Mouse (Mus musculus) MEL (cell line): ENCODE measurements around the gene Pigq. TPM values are rescaled to one million over a fixed set of nuclear protein-coding genes. Genes with fewer than 3 reads are reported as not detected.

Experiments used
- DNase-seq: peaks from one replicate; pipeline ENCODE4 v3.0.0; 2011; ENCODE audit warnings: low read depth, low spot score
- H3K27ac ChIP-seq: 2 replicates; pipeline ENCODE4 v1.5.1; 2012; ENCODE audit warnings: low read depth, mild to moderate bottlenecking, control low read depth, low read length, moderate library complexity; ENCODE audit not compliant: control insufficient read depth
- H3K27me3 ChIP-seq, 2 experiments: fragments of 150-350 bp in 1 of 2; sonication (generic) in 1 of 2; 2 replicates each; pipeline ENCODE4 v1.6.1; 2012; ENCODE audit warnings: low read length in 2 of 2, mild to moderate bottlenecking in 2 of 2, improper control_type of control experiment in 1 of 2, moderate library complexity in 1 of 2; ENCODE audit not compliant: insufficient read depth in 2 of 2, control insufficient read depth in 1 of 2
- H3K36me3 ChIP-seq, 2 experiments: 2 replicates each; pipeline ENCODE4 v1.6.1; 2012 to 2014; ENCODE audit warnings: low read length in 2 of 2, improper control_type of control experiment in 1 of 2, inconsistent platforms in 1 of 2, mild to moderate bottlenecking in 1 of 2; ENCODE audit not compliant: insufficient read depth in 2 of 2, control insufficient read depth in 1 of 2
- H3K4me1 ChIP-seq, 2 experiments: fragments of 150-350 bp in 1 of 2; sonication (generic) in 1 of 2; 2 replicates each; pipeline ENCODE4 v1.6.1; 2012; ENCODE audit warnings: low read length in 2 of 2, improper control_type of control experiment in 1 of 2, mild to moderate bottlenecking in 1 of 2; ENCODE audit not compliant: insufficient read depth in 2 of 2, control insufficient read depth in 1 of 2
- H3K4me3 ChIP-seq, 2 experiments: fragments of 150-350 bp in 1 of 2; sonication (generic) in 1 of 2; 2 replicates each; pipeline ENCODE4 v1.5.1; 2012; ENCODE audit warnings: low read depth in 2 of 2, low read length in 2 of 2, mild to moderate bottlenecking in 2 of 2, moderate library complexity in 2 of 2, control low read depth in 1 of 2, improper control_type of control experiment in 1 of 2; ENCODE audit not compliant: control insufficient read depth in 1 of 2, insufficient read depth in 1 of 2
- H3K79me2 ChIP-seq: 2 replicates; pipeline ENCODE4 v1.6.1; 2012; ENCODE audit warnings: mild to moderate bottlenecking, low read length, moderate library complexity; ENCODE audit not compliant: control insufficient read depth, poor library complexity, insufficient read depth
- H3K9ac ChIP-seq: 2 replicates; pipeline ENCODE4 v1.6.1; 2012; ENCODE audit warnings: low read depth, mild to moderate bottlenecking, control low read depth, low read length, moderate library complexity; ENCODE audit not compliant: control insufficient read depth, poor library complexity, severe bottlenecking
- H3K9me3 ChIP-seq: fragments of 150-350 bp; sonication (generic); replicated peaks from 2 replicates; pipeline ENCODE4 v1.6.1; 2012; ENCODE audit warnings: mild to moderate bottlenecking, low read length, improper control_type of control experiment, moderate library complexity; ENCODE audit not compliant: insufficient read depth
- CHD2 ChIP-seq: IDR thresholded peaks from 2 replicates; pipeline ENCODE4 v1.6.1; 2011; ENCODE audit warnings: low read length, improper control_type of control experiment
- CTCF ChIP-seq, 3 experiments: IDR thresholded peaks in 2 of 3; conservative IDR thresholded peaks in 1 of 3; 2 replicates each; pipeline ENCODE4 v1.5.1; 2011 to 2012; ENCODE audit warnings: low read length in 3 of 3, low read depth in 2 of 3, mild to moderate bottlenecking in 2 of 3, improper control_type of control experiment in 1 of 3, inconsistent platforms in 1 of 3, mixed read lengths in 1 of 3, moderate library complexity in 1 of 3; ENCODE audit not compliant: control insufficient read depth in 1 of 3, insufficient read depth in 1 of 3, poor library complexity in 1 of 3, severe bottlenecking in 1 of 3
- ELF1 ChIP-seq: IDR thresholded peaks from 2 replicates; pipeline ENCODE4 v1.6.1; 2014; ENCODE audit warnings: low read depth, mild to moderate bottlenecking, inconsistent platforms, low read length, improper control_type of control experiment, moderate library complexity
- ETS1 ChIP-seq: IDR thresholded peaks from 2 replicates; pipeline ENCODE4 v1.6.1; 2012; ENCODE audit warnings: low read depth, mild to moderate bottlenecking, inconsistent platforms, low read length, improper control_type of control experiment, moderate library complexity
- MAFK ChIP-seq: IDR thresholded peaks from 2 replicates; pipeline ENCODE4 v1.6.1; 2011; ENCODE audit warnings: low read depth, mild to moderate bottlenecking, low read length, improper control_type of control experiment, borderline replicate concordance
- MEF2A ChIP-seq: IDR thresholded peaks from 2 replicates; pipeline ENCODE4 v1.6.1; 2014; ENCODE audit warnings: low read depth, mild to moderate bottlenecking, inconsistent platforms, low read length, improper control_type of control experiment; ENCODE audit not compliant: poor library complexity, insufficient replicate concordance, severe bottlenecking; ENCODE audit errors: extremely low read depth
- MXI1 ChIP-seq: IDR thresholded peaks from 2 replicates; pipeline ENCODE4 v1.6.1; 2011; ENCODE audit warnings: mild to moderate bottlenecking, low read depth, low read length, improper control_type of control experiment
- MYB ChIP-seq: IDR thresholded peaks from 2 replicates; pipeline ENCODE4 v1.6.1; 2011; ENCODE audit warnings: mild to moderate bottlenecking, low read depth, low read length, improper control_type of control experiment
- POLR2A ChIP-seq, 2 experiments: IDR thresholded peaks; 2 replicates each; pipeline ENCODE4 v1.6.1; 2011 to 2012; ENCODE audit warnings: low read length in 2 of 2, mild to moderate bottlenecking in 2 of 2, control low read depth in 1 of 2, improper control_type of control experiment in 1 of 2, low read depth in 1 of 2, moderate library complexity in 1 of 2; ENCODE audit not compliant: control insufficient read depth in 1 of 2, insufficient read depth in 1 of 2, poor library complexity in 1 of 2
- RAD21 ChIP-seq: IDR thresholded peaks from 2 replicates; pipeline ENCODE4 v1.6.1; 2011; ENCODE audit warnings: mild to moderate bottlenecking, low read depth, low read length, improper control_type of control experiment
- SIN3A ChIP-seq: IDR thresholded peaks from 2 replicates; pipeline ENCODE4 v1.6.1; 2012; ENCODE audit warnings: low read length, improper control_type of control experiment, inconsistent platforms
- TBP ChIP-seq: IDR thresholded peaks from 2 replicates; pipeline ENCODE4 v1.8.0; 2011; ENCODE audit warnings: low read depth, low read length, improper control_type of control experiment
- UBTF ChIP-seq: IDR thresholded peaks from 2 replicates; pipeline ENCODE4 v1.6.1; 2012; ENCODE audit warnings: low read depth, mild to moderate bottlenecking, inconsistent platforms, low read length, improper control_type of control experiment, moderate library complexity, borderline replicate concordance; ENCODE audit not compliant: insufficient read depth
- USF1 ChIP-seq: IDR thresholded peaks from 2 replicates; pipeline ENCODE4 v1.6.1; 2014; ENCODE audit warnings: low read depth, mild to moderate bottlenecking, inconsistent platforms, low read length, improper control_type of control experiment, moderate library complexity
- ZC3H11A ChIP-seq: IDR thresholded peaks from 2 replicates; pipeline ENCODE4 v1.6.1; 2012; ENCODE audit warnings: low read depth, mild to moderate bottlenecking, inconsistent platforms, low read length, improper control_type of control experiment
- ZKSCAN1 ChIP-seq: IDR thresholded peaks from 2 replicates; pipeline ENCODE4 v1.6.1; 2012; ENCODE audit warnings: low read depth, mild to moderate bottlenecking, inconsistent platforms, low read length, improper control_type of control experiment, moderate library complexity
- ZMIZ1 ChIP-seq: IDR thresholded peaks from 2 replicates; pipeline ENCODE4 v1.6.1; 2012; ENCODE audit warnings: low read depth, mild to moderate bottlenecking, inconsistent platforms, low read length, improper control_type of control experiment, moderate library complexity
- polyA plus RNA-seq, 2 experiments: library from polyadenylated mRNA; stranded (reverse) in 1 of 2; unstranded in 1 of 2; fragments of >175 nt in 1 of 2; fragments of >200 nt in 1 of 2; gene quantifications; 2 replicates each; pipeline versions ENCODE4 v1.2.1 to v1.2.4; 2012; ENCODE audit warnings: low replicate concordance in 2 of 2, low read depth in 1 of 2; ENCODE audit not compliant: insufficient read length in 2 of 2, insufficient read depth in 1 of 2, missing spikeins in 1 of 2
- total RNA-seq: library from RNA; depleted of rRNA; stranded (reverse); fragments of 300-350 nt; gene quantifications from 2 replicates; pipeline ENCODE4 v1.2.3, GENCODE M21; 2012

Pigq gene
- total and polyA plus RNA-seq, 3 experiments: 67.8 to 825 (median 193) TPM

DNA sequence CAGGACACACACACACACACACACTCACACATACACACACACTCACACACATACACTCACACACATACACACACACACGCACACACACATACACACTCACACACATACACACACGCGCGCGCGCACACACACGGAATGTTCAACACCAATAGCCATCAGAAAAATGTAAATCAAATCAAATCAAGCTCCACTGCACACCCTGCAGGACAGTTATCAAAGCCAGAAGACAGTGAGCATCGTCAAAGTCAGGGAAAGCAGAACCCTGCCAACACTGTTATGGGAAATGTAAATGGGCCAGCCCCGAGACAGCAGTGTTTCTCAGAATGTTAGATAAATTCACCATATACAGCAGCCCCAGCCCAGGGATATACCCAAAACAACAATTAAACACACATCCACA is 25.7 kb upstream of the Pigq start:
- Histone ChIP-seq H3K4me1 (peaks cover 2 to 6% of the 10 kb centered on the region in 2 experiments; a peak in 1 of 4 replicates), H3K36me3 (no peaks in the 10 kb centered on the region; a peak in 1 of 4 replicates), H3K27ac (no peak overlapping the region), H3K9ac (no peak overlapping the region), H3K27me3 (no peaks in the 10 kb centered on the region), H3K79me2 (no peaks in the 10 kb centered on the region; the same call in 1 of the 2 replicates), H3K9me3 (no peaks in the 10 kb centered on the region), H3K4me3 (no peak overlapping the region)
- no peak for DNase-seq
- TF ChIP-seq CTCF (IDR thresholded peaks at IDR 0.05 in 2 of 3, conservative IDR thresholded peaks at IDR 0.05 in 1 of 3; ENCODE audit: control insufficient read depth in 1 of 3, insufficient read depth in 1 of 3, low read depth in 2 of 3, low read length in 3 of 3, poor library complexity in 1 of 3, severe bottlenecking in 1 of 3) (peak in 1 of 3 experiments; percentile 25; a peak in 1 of 6 replicates), ZMIZ1 (no peak)

DNA sequence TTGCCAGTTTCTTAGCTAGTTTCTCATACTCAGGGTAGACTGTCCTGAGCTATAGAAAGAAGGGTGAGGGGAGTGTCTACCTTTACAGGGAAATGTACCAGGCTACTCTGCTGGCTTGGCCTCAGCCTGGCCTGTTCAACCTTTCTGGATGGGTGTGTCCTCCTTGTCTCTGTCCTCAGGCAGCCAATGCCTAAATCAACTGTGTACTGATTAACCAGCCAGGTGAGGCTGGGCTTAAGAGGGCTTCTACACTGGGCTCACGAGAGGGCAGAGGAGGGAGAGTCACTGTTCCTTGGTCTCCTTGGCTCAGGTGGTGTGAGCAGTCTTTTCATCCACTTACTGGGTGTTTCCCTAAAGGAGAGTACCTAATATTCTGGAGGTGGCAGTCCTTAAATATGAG is 23.4 kb upstream of the Pigq start:
- H3K9me3 ChIP-seq: no peaks in the 10 kb centered on the region
- H3K36me3 ChIP-seq: no peaks in the 10 kb centered on the region; a peak in 1 of 4 replicates
- no peak overlapping the region for H3K27ac ChIP-seq
- no peaks in the 10 kb centered on the region for H3K27me3 ChIP-seq
- DNase-seq: no peak
- peaks cover 2 to 6% of the 10 kb centered on the region in 2 experiments; a peak in 1 of 4 replicates for H3K4me1 ChIP-seq
- TF ChIP-seq CHD2 (no peak), SIN3A (no peak), POLR2A (IDR thresholded peaks at IDR 0.05; ENCODE audit: control insufficient read depth in 1 of 2, insufficient read depth in 1 of 2, low read depth in 1 of 2, low read length in 2 of 2, poor library complexity in 1 of 2) (no peak), MYB (no peak), TBP (no peak), MXI1 (no peak), ZC3H11A (no peak), CTCF (IDR thresholded peaks at IDR 0.05 in 2 of 3, conservative IDR thresholded peaks at IDR 0.05 in 1 of 3; ENCODE audit: control insufficient read depth in 1 of 3, insufficient read depth in 1 of 3, low read depth in 2 of 3, low read length in 3 of 3, poor library complexity in 1 of 3, severe bottlenecking in 1 of 3) (no peak), USF1 (no peak), ZKSCAN1 (no peak), ETS1 (no peak), MEF2A (no peak), UBTF (no peak), RAD21 (no peak), MAFK (no peak), ELF1 (no peak)
- H3K9ac ChIP-seq: no peak overlapping the region
- H3K4me3 ChIP-seq: no peak overlapping the region
- H3K79me2 ChIP-seq: no peaks in the 10 kb centered on the region
